Mouse (Mus musculus) MEL (cell line): ENCODE measurements around the gene Cog4. TPM values are rescaled to one million over a fixed set of nuclear protein-coding genes. Genes with fewer than 3 reads are reported as not detected.
"Not testable (repeated sequence)": the region's sequence is repeated elsewhere in the genome, so short reads cannot be mapped to it uniquely, and the experiment has no call there.

Experiments
- DNase-seq: peaks from one replicate; pipeline ENCODE4 v3.0.0; 2011; ENCODE audit warnings: low read depth, low spot score
- H3K27ac ChIP-seq: 2 replicates; pipeline ENCODE4 v1.5.1; 2012; ENCODE audit warnings: low read depth, mild to moderate bottlenecking, control low read depth, low read length, moderate library complexity; ENCODE audit not compliant: control insufficient read depth
- H3K27me3 ChIP-seq, 2 experiments: fragments of 150-350 bp in 1 of 2; sonication (generic) in 1 of 2; 2 replicates each; pipeline ENCODE4 v1.6.1; 2012; ENCODE audit warnings: low read length in 2 of 2, mild to moderate bottlenecking in 2 of 2, improper control_type of control experiment in 1 of 2, moderate library complexity in 1 of 2; ENCODE audit not compliant: insufficient read depth in 2 of 2, control insufficient read depth in 1 of 2
- H3K36me3 ChIP-seq, 2 experiments: 2 replicates each; pipeline ENCODE4 v1.6.1; 2012 to 2014; ENCODE audit warnings: low read length in 2 of 2, improper control_type of control experiment in 1 of 2, inconsistent platforms in 1 of 2, mild to moderate bottlenecking in 1 of 2; ENCODE audit not compliant: insufficient read depth in 2 of 2, control insufficient read depth in 1 of 2
- H3K4me1 ChIP-seq, 2 experiments: fragments of 150-350 bp in 1 of 2; sonication (generic) in 1 of 2; 2 replicates each; pipeline ENCODE4 v1.6.1; 2012; ENCODE audit warnings: low read length in 2 of 2, improper control_type of control experiment in 1 of 2, mild to moderate bottlenecking in 1 of 2; ENCODE audit not compliant: insufficient read depth in 2 of 2, control insufficient read depth in 1 of 2
- H3K4me3 ChIP-seq, 2 experiments: fragments of 150-350 bp in 1 of 2; sonication (generic) in 1 of 2; 2 replicates each; pipeline ENCODE4 v1.5.1; 2012; ENCODE audit warnings: low read depth in 2 of 2, low read length in 2 of 2, mild to moderate bottlenecking in 2 of 2, moderate library complexity in 2 of 2, control low read depth in 1 of 2, improper control_type of control experiment in 1 of 2; ENCODE audit not compliant: control insufficient read depth in 1 of 2, insufficient read depth in 1 of 2
- H3K79me2 ChIP-seq: 2 replicates; pipeline ENCODE4 v1.6.1; 2012; ENCODE audit warnings: mild to moderate bottlenecking, low read length, moderate library complexity; ENCODE audit not compliant: control insufficient read depth, poor library complexity, insufficient read depth
- H3K9ac ChIP-seq: 2 replicates; pipeline ENCODE4 v1.6.1; 2012; ENCODE audit warnings: low read depth, mild to moderate bottlenecking, control low read depth, low read length, moderate library complexity; ENCODE audit not compliant: control insufficient read depth, poor library complexity, severe bottlenecking
- H3K9me3 ChIP-seq: fragments of 150-350 bp; sonication (generic); replicated peaks from 2 replicates; pipeline ENCODE4 v1.6.1; 2012; ENCODE audit warnings: mild to moderate bottlenecking, low read length, improper control_type of control experiment, moderate library complexity; ENCODE audit not compliant: insufficient read depth
- CHD2 ChIP-seq: IDR thresholded peaks from 2 replicates; pipeline ENCODE4 v1.6.1; 2011; ENCODE audit warnings: low read length, improper control_type of control experiment
- CTCF ChIP-seq, 3 experiments: IDR thresholded peaks in 2 of 3; conservative IDR thresholded peaks in 1 of 3; 2 replicates each; pipeline ENCODE4 v1.5.1; 2011 to 2012; ENCODE audit warnings: low read length in 3 of 3, low read depth in 2 of 3, mild to moderate bottlenecking in 2 of 3, improper control_type of control experiment in 1 of 3, inconsistent platforms in 1 of 3, mixed read lengths in 1 of 3, moderate library complexity in 1 of 3; ENCODE audit not compliant: control insufficient read depth in 1 of 3, insufficient read depth in 1 of 3, poor library complexity in 1 of 3, severe bottlenecking in 1 of 3
- EP300 ChIP-seq, 2 experiments: IDR thresholded peaks; 2 replicates each; pipeline ENCODE4 v1.6.1; 2011; ENCODE audit warnings: improper control_type of control experiment in 2 of 2, low read length in 2 of 2, low read depth in 1 of 2, mild to moderate bottlenecking in 1 of 2
- ETS1 ChIP-seq: IDR thresholded peaks from 2 replicates; pipeline ENCODE4 v1.6.1; 2012; ENCODE audit warnings: low read depth, mild to moderate bottlenecking, inconsistent platforms, low read length, improper control_type of control experiment, moderate library complexity
- GATA1 ChIP-seq: IDR thresholded peaks from 2 replicates; pipeline ENCODE4 v1.6.1; 2011; ENCODE audit warnings: low read depth, low read length, improper control_type of control experiment
- HCFC1 ChIP-seq: IDR thresholded peaks from 2 replicates; pipeline ENCODE4 v1.6.1; 2012; ENCODE audit warnings: low read depth, mild to moderate bottlenecking, inconsistent platforms, low read length, improper control_type of control experiment, moderate library complexity
- JUND ChIP-seq: IDR thresholded peaks from 2 replicates; pipeline ENCODE4 v1.6.1; 2011; ENCODE audit warnings: low read depth, mild to moderate bottlenecking, improper control_type of control experiment, low read length
- MAX ChIP-seq: IDR thresholded peaks from 2 replicates; pipeline ENCODE4 v1.6.1; 2011; ENCODE audit warnings: low read length, improper control_type of control experiment
- MEF2A ChIP-seq: IDR thresholded peaks from 2 replicates; pipeline ENCODE4 v1.6.1; 2014; ENCODE audit warnings: low read depth, mild to moderate bottlenecking, inconsistent platforms, low read length, improper control_type of control experiment; ENCODE audit not compliant: poor library complexity, insufficient replicate concordance, severe bottlenecking; ENCODE audit errors: extremely low read depth
- MYB ChIP-seq: IDR thresholded peaks from 2 replicates; pipeline ENCODE4 v1.6.1; 2011; ENCODE audit warnings: mild to moderate bottlenecking, low read depth, low read length, improper control_type of control experiment
- NELFE ChIP-seq: IDR thresholded peaks from 2 replicates; pipeline ENCODE4 v1.6.1; 2011; ENCODE audit warnings: low read depth, low read length, improper control_type of control experiment
- POLR2A ChIP-seq, 2 experiments: IDR thresholded peaks; 2 replicates each; pipeline ENCODE4 v1.6.1; 2011 to 2012; ENCODE audit warnings: low read length in 2 of 2, mild to moderate bottlenecking in 2 of 2, control low read depth in 1 of 2, improper control_type of control experiment in 1 of 2, low read depth in 1 of 2, moderate library complexity in 1 of 2; ENCODE audit not compliant: control insufficient read depth in 1 of 2, insufficient read depth in 1 of 2, poor library complexity in 1 of 2
- POLR2AphosphoS2 ChIP-seq: IDR thresholded peaks from 2 replicates; pipeline ENCODE4 v1.6.1; 2011; ENCODE audit warnings: low read length, improper control_type of control experiment
- POLR2AphosphoS5 ChIP-seq: IDR thresholded peaks from 2 replicates; pipeline ENCODE4 v1.6.1; 2012; ENCODE audit warnings: low read depth, borderline replicate concordance, mild to moderate bottlenecking, inconsistent platforms, low read length, moderate library complexity, mixed read lengths
- RAD21 ChIP-seq: IDR thresholded peaks from 2 replicates; pipeline ENCODE4 v1.6.1; 2011; ENCODE audit warnings: mild to moderate bottlenecking, low read depth, low read length, improper control_type of control experiment
- RCOR1 ChIP-seq: IDR thresholded peaks from 2 replicates; pipeline ENCODE4 v1.6.1; 2012; ENCODE audit warnings: low read depth, mild to moderate bottlenecking, inconsistent platforms, low read length, improper control_type of control experiment
- SIN3A ChIP-seq: IDR thresholded peaks from 2 replicates; pipeline ENCODE4 v1.6.1; 2012; ENCODE audit warnings: low read length, improper control_type of control experiment, inconsistent platforms
- TAL1 ChIP-seq: IDR thresholded peaks from 2 replicates; pipeline ENCODE4 v1.6.1; 2012; ENCODE audit warnings: mild to moderate bottlenecking, inconsistent platforms, low read length, moderate library complexity, mixed read lengths
- TBP ChIP-seq: IDR thresholded peaks from 2 replicates; pipeline ENCODE4 v1.8.0; 2011; ENCODE audit warnings: low read depth, low read length, improper control_type of control experiment
- TCF12 ChIP-seq: IDR thresholded peaks from 2 replicates; pipeline ENCODE4 v1.6.1; 2014; ENCODE audit warnings: low read depth, mild to moderate bottlenecking, inconsistent platforms, low read length, improper control_type of control experiment, moderate library complexity
- UBTF ChIP-seq: IDR thresholded peaks from 2 replicates; pipeline ENCODE4 v1.6.1; 2012; ENCODE audit warnings: low read depth, mild to moderate bottlenecking, inconsistent platforms, low read length, improper control_type of control experiment, moderate library complexity, borderline replicate concordance; ENCODE audit not compliant: insufficient read depth
- USF2 ChIP-seq, 2 experiments: IDR thresholded peaks; 2 replicates each; pipeline ENCODE4 v1.6.1; 2011 to 2012; ENCODE audit warnings: improper control_type of control experiment in 2 of 2, low read length in 2 of 2, borderline replicate concordance in 1 of 2, inconsistent platforms in 1 of 2, low read depth in 1 of 2, mild to moderate bottlenecking in 1 of 2; ENCODE audit not compliant: insufficient read depth in 1 of 2
- ZKSCAN1 ChIP-seq: IDR thresholded peaks from 2 replicates; pipeline ENCODE4 v1.6.1; 2012; ENCODE audit warnings: low read depth, mild to moderate bottlenecking, inconsistent platforms, low read length, improper control_type of control experiment, moderate library complexity
- ZNF384 ChIP-seq: IDR thresholded peaks from 2 replicates; pipeline ENCODE4 v1.6.1; 2012; ENCODE audit warnings: low read depth, mild to moderate bottlenecking, inconsistent platforms, low read length, improper control_type of control experiment
- polyA plus RNA-seq, 2 experiments: library from polyadenylated mRNA; stranded (reverse) in 1 of 2; unstranded in 1 of 2; fragments of >175 nt in 1 of 2; fragments of >200 nt in 1 of 2; gene quantifications; 2 replicates each; pipeline versions ENCODE4 v1.2.1 to v1.2.4; 2012; ENCODE audit warnings: low replicate concordance in 2 of 2, low read depth in 1 of 2; ENCODE audit not compliant: insufficient read length in 2 of 2, insufficient read depth in 1 of 2, missing spikeins in 1 of 2
- total RNA-seq: library from RNA; depleted of rRNA; stranded (reverse); fragments of 300-350 nt; gene quantifications from 2 replicates; pipeline ENCODE4 v1.2.3, GENCODE M21; 2012

Cog4 gene
- total and polyA plus RNA-seq, 3 experiments = 32.1 to 35.3 TPM; not detected in 1

DNA sequence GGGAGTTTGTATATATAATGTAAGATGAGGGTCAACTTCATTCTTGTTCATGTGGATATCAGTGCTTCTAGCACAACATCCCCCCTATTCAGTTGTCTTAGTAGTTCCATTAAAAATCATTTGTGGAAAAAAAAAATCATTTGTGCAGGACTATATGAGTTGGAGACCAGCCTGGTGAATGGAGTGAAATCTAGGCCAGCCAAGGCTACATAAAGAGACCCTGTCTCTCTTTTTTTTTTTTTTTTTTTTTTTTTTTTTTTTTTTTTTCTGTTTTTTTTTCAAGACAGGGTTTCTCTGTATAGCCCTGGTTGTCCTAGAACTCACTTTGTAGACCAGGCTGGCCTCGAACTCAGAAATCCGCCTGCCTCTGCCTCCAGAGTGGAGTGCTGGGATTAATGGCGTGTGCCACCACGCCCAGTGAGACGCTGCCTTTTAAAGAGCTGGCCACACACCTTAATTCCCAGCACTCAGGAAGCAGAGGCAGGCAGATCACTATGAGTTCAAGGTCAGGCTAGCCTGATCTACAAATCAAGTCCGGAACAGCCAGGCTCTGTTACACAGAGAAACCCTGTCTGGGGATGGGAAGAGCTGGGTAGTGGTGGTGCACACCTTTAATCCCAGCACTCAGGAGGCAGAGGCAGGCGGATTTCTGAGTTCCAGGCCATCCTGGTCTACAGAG is 15.1 kb downstream of the Cog4 start:
- H3K36me3 ChIP-seq = peaks cover 0 to 24% of the 10 kb centered on the region in 2 experiments; a peak in 2 of 4 replicates
- not testable (repeated sequence) for H3K4me1 ChIP-seq, DNase-seq, H3K27ac ChIP-seq, H3K9me3 ChIP-seq, H3K9ac ChIP-seq, H3K4me3 ChIP-seq, H3K79me2 ChIP-seq, H3K27me3 ChIP-seq
- 0 out of 2 replicates have a peak, but pooled peaks have one; percentile 43 for TF ChIP-seq ZNF384

DNA sequence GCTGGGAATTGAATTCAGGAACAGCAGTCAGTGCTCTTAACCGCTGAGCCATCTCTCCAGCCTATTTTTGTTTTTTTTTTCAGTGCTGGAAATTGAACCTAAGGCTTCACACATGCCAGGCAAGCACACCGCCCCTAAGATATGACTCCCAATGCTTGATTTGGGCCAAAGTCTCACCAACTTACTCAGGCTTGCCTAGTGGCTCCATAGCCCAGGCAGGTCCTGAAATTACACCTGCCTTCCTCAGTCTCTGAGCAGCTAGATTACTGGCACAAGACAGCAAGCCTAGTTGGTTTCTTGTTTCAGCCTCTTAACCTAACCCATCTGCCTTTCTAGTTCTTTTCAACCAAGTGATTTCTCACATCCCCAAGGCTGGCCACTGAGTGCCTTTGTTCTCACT is 24.1 kb downstream of the Cog4 start:
- Histone ChIP-seq H3K9me3 (no peaks in the 10 kb centered on the region), H3K9ac (no peak overlapping the region), H3K36me3 (peaks cover 5 to 15% of the 10 kb centered on the region in 2 experiments), H3K4me3 (no peak overlapping the region), H3K79me2 (no peaks in the 10 kb centered on the region), H3K27me3 (no peaks in the 10 kb centered on the region), H3K4me1 (peaks cover 2 to 3% of the 10 kb centered on the region in 2 experiments; a peak in 1 of 4 replicates), H3K27ac (no peak overlapping the region)
- DNase-seq = no peak
- TF ChIP-seq UBTF (no peak), POLR2AphosphoS5 (no peak), ZKSCAN1 (no peak), NELFE (no peak), CHD2 (no peak), MEF2A (no peak), MAX (no peak), CTCF (IDR thresholded peaks at IDR 0.05 in 2 of 3, conservative IDR thresholded peaks at IDR 0.05 in 1 of 3; ENCODE audit: control insufficient read depth in 1 of 3, insufficient read depth in 1 of 3, low read depth in 2 of 3, low read length in 3 of 3, poor library complexity in 1 of 3, severe bottlenecking in 1 of 3) (no peak), ZNF384 (no peak), RAD21 (no peak), TCF12 (no peak), ETS1 (no peak), JUND (no peak), EP300 (IDR thresholded peaks at IDR 0.05; ENCODE audit: low read depth in 1 of 2, low read length in 2 of 2) (no peak)

GRCm38 (mm10) chr8:110877862-110878261 is 31.5 kb downstream of the Cog4 start:
- Histone ChIP-seq H3K9ac (peak overlapping the region; percentile 39), H3K4me1 (peaks cover 7 to 14% of the 10 kb centered on the region in 2 experiments), H3K9me3 (no peaks in the 10 kb centered on the region), H3K27ac (peak overlapping the region; percentile 69), H3K36me3 (peaks cover 8 to 23% of the 10 kb centered on the region in 2 experiments), H3K79me2 (no peaks in the 10 kb centered on the region), H3K27me3 (no peaks in the 10 kb centered on the region), H3K4me3 (no peak overlapping the region)
- peak; percentile 72 for DNase-seq
- TF ChIP-seq CHD2 (peak; percentile 41), USF2 (IDR thresholded peaks at IDR 0.05; ENCODE audit: borderline replicate concordance in 1 of 2, insufficient read depth in 1 of 2, low read depth in 1 of 2, low read length in 2 of 2) (no peak), POLR2AphosphoS2 (no peak), TBP (no peak), TAL1 (peak; percentile 47), TCF12 (peak; percentile 85), RCOR1 (peak; percentile 90), GATA1 (peak; percentile 81), MEF2A (no peak), POLR2A (IDR thresholded peaks at IDR 0.05; ENCODE audit: control insufficient read depth in 1 of 2, insufficient read depth in 1 of 2, low read depth in 1 of 2, low read length in 2 of 2, poor library complexity in 1 of 2) (no peak), HCFC1 (no peak), SIN3A (peak; percentile 69), MYB (no peak), CTCF (IDR thresholded peaks at IDR 0.05 in 2 of 3, conservative IDR thresholded peaks at IDR 0.05 in 1 of 3; ENCODE audit: control insufficient read depth in 1 of 3, insufficient read depth in 1 of 3, low read depth in 2 of 3, low read length in 3 of 3, poor library complexity in 1 of 3, severe bottlenecking in 1 of 3) (peak in 1 of 3 experiments; percentile 40; a peak in 2 of 6 replicates)
